Mouse (Mus musculus) brain, embryonic 14.5 days (tissue): ENCODE data around the gene Rhot2.

Experiments used
- CTCF ChIP-seq: fragments of 200-500 bp; IDR thresholded peaks from 2 replicates; pipeline ENCODE4 v1.5.1; 2012; ENCODE audit warnings: inconsistent platforms, mild to moderate bottlenecking, moderate library complexity, borderline replicate concordance; ENCODE audit not compliant: insufficient read depth, insufficient read length; ENCODE audit errors: extremely low read depth
- POLR2A ChIP-seq: fragments of 200-500 bp; IDR thresholded peaks from 2 replicates; pipeline ENCODE4 v1.6.1; 2012; ENCODE audit warnings: mild to moderate bottlenecking, inconsistent platforms, borderline replicate concordance; ENCODE audit not compliant: poor library complexity, insufficient read depth, insufficient read length, severe bottlenecking; ENCODE audit errors: extremely low read depth

GRCm38 (mm10) chr17:25791320-25791842, 53.3 kb downstream of the Rhot2 start:
- no peak for TF ChIP-seq POLR2A
- TF ChIP-seq CTCF, result no peak
